Mouse (Mus musculus) erythroblast, embryonic 14.5 days (primary cell): ENCODE data around the gene Krt5.

Experiments used
- GATA1 ChIP-seq: IDR thresholded peaks from 2 replicates; pipeline ENCODE4 v1.6.1; 2012; ENCODE audit warnings: low read length, inconsistent platforms, mixed read lengths
- TAL1 ChIP-seq: IDR thresholded peaks from 3 replicates; pipeline ENCODE4 v1.6.1; 2012; ENCODE audit warnings: low read length, inconsistent platforms, mixed read lengths

DNA sequence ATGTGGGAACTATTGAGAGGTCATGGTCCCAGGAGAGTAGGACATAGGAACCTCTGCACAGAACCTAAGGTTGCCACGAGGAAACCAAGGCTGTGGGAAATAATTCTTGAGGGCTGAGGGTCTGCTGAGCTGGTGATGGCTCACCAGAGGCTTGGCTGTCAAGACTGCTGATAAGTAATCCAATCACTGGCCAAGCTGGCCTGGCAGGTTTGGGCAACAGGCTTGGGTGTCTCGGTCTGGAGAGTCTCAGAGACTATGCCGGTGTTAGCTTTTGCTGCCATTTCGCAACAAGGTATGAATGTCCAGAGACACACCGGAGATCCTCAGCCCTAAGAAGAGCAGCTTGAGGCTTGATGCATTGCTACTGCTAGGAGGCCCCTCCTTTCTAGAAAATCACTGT lies 1.7 kb upstream of the Krt5 start:
- TF ChIP-seq TAL1 (no peak), GATA1 (no peak)
